Mouse (Mus musculus) monocyte, adult 5-6 weeks (primary cell): ENCODE data around the gene Ephx4. TPM values are rescaled to one million over a fixed set of nuclear protein-coding genes. Genes with fewer than 3 reads are reported as not detected.

Source experiments
- total RNA-seq: library from RNA; stranded (forward); fragments of 200-1000, 200-491, 200-594 nt; gene quantifications from 3 replicates; pipeline ENCODE4 v1.2.3, GENCODE M21; 2017

Ephx4 gene
- total RNA-seq, 1 experiment from 2014 or later = not detected

Other genes with a start within 250 kb of the Ephx4 start
- 24.6 to 31.2 TPM (median 27.4 TPM) in 3 replicates for gene Tgfbr3, start 113.1 kb upstream of the Ephx4 start, total RNA-seq
- 0.29 to 1.1 TPM (median 0.32 TPM) in 3 replicates for gene Brdt, start 71.6 kb upstream of the Ephx4 start, total RNA-seq
- gene Lpcat2b, start 28.8 kb downstream of the Ephx4 start, total RNA-seq = not detected in 3 replicates
- 4.3 to 6.7 TPM (median 4.9 TPM) in 3 replicates for gene Btbd8, start 35.3 kb downstream of the Ephx4 start, total RNA-seq
- 0.58 to 1.3 TPM (median 0.76 TPM) in 3 replicates for gene Gm42669, start 104.9 kb downstream of the Ephx4 start, total RNA-seq
- gene 1700028K03Rik, start 132.0 kb downstream of the Ephx4 start, total RNA-seq = 0.10 TPM in 1 of 3 replicates, not detected in the others
- gene Rpap2, start 194.6 kb downstream of the Ephx4 start, total RNA-seq = 13.2 to 30.6 TPM (median 14.8 TPM) in 3 replicates
- 1.2 to 11.4 TPM (median 10.2 TPM) in 3 replicates for gene Glmn, start 195.2 kb downstream of the Ephx4 start, total RNA-seq